Mouse (Mus musculus): ENCODE measurements around the gene Tcaf1.

The Tcaf1 gene

GRCm38 (mm10) chr6:42709291-42710211 lies at the start of gene Tcaf1:
Gene Tcaf1 (minus strand): TSS chr6:42710088.
- DNase-seq: peak; percentile 53 to 57

DNA sequence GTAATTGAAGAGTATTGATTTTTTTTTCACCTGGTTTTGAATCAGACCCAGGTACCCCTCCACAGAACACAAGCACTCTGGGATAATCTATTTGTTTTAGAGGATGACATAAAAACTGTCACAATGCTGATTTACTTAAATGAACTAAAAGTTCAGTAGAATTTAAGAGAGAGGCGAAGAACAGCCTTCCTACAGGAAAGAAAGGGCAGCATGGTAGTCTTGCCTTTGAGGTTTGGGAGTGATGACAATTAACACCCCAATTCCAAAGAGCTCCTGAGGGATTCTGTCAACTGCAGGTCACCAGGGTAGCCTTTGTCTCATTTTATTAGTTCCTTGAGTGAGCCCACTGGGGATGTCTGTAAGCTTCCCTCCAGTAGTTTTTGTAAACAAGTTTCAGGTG lies 46.2 kb upstream of the Tcaf1 start, which contains the start of gene Olfr38:
Gene Olfr38, plus strand, starts transcription at position 301 of the 400 bp plus-strand sequence.
- no peak for DNase-seq

GRCm38 (mm10) chr6:42747846-42748245 lies 38.0 kb upstream of the Tcaf1 start:
- DNase-seq: no peak

GRCm38 (mm10) chr6:42742303-42742702 lies 32.4 kb upstream of the Tcaf1 start:
- no peak for DNase-seq

DNA sequence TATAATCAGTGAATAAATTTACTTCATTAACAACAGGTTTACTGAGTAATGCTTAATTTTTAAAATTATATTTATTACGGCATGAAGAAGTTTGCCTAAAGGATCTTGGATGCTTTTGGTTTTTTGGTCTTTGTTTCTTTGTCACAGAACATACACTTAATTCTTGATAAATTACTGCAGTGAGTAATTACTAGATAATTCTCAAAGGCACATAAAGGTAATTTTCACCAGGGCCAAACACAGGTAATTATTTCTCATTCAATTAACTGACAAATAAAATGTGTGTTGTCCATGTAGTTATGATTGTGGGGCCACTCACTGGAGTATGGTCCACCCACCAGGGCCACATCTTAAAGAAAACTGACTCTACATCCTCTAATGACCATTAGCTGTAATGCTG lies 29.2 kb upstream of the Tcaf1 start, which contains the start of gene Olfr453:
Gene Olfr453, plus strand, starts transcription at position 301 of the 400 bp plus-strand sequence.
- no peak for DNase-seq

GRCm38 (mm10) chr6:42717973-42718372 lies 8.1 kb upstream of the Tcaf1 start:
- DNase-seq: no peak

DNA sequence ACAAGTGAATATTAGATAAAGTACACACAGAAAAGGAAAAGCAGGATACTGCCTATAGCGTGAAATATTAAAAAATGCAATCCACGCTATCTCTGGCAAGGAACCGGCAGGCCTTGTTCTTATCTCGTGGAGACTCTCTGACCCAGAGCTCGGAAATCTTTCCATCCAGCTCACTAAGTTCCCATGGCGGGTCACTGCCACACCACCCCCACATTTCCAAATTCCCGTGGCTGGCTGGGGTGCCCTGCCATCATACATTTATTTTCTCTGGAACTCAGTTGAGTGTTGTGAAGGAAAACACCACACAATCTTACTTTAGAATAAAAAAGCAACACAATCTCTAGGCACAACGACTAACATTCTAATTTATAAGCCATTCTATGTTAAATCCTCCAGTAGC lies 4.8 kb upstream of the Tcaf1 start:
- DNase-seq: no peak

DNA sequence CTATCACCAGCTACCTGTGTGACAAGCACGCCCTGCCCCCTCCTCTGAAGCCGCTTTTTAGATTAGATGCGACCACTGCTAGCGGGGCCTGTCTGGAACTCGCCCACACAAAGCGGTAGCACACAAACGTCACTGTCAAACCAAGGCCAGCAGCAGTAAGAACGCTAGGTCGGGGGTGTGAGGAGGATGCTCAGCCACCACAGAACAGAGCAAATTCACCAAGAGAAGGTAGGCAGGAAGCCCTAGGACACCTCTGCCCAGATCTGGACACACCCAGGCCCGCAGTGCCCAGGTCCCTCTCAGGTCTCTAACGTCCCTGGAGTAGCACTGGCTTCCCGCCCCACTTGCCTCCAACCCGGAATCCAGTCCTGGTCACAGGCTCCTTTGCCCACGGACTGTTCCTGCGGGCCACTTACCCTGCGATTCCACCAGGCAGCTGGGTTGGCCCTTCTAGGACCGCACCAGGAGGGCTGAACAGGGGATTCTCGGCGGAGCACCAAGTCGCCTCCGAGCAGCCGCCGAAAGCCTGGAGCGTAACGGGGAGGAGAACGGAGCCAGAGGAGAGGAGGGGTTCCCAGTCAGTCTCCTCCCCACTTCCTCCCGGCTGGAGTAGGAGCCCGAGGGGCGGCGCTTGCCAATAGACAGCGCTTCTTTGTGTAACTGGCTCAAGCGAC lies 17.2 kb downstream of the Tcaf1 start:
- peak; percentile 75 to 80 for DNase-seq

GRCm38 (mm10) chr6:42692154-42692516 lies 17.8 kb downstream of the Tcaf1 start:
- peak; percentile 78 to 79 for DNase-seq

DNA sequence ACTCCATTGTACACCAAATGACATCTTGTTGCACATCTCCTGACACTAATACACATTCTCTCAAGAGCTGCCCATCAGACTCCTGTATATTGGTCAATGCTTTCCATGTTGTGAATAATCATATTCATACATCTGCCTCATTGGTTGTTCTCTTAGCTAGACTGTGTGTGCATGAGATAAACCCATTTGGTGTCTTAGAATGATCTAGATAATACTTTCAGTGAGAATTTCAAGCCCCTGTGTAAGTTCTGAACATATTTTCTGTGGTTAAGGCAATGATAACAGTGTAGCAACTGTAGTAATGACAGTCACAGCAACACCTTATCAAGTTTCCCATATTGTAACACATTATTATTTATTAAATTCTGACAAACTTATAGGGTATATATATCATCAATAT lies 20.1 kb downstream of the Tcaf1 start:
- DNase-seq: no peak

- no peak for DNase-seq
These were observed 22.0 kb downstream of the Tcaf1 start for GRCm38 (mm10) chr6:42687907-42688306.

- DNase-seq: no peak
These were observed 29.8 kb downstream of the Tcaf1 start for GRCm38 (mm10) chr6:42680077-42680476.

- DNase-seq: no peak
These were observed 33.9 kb downstream of the Tcaf1 start for GRCm38 (mm10) chr6:42676011-42676410.

DNA sequence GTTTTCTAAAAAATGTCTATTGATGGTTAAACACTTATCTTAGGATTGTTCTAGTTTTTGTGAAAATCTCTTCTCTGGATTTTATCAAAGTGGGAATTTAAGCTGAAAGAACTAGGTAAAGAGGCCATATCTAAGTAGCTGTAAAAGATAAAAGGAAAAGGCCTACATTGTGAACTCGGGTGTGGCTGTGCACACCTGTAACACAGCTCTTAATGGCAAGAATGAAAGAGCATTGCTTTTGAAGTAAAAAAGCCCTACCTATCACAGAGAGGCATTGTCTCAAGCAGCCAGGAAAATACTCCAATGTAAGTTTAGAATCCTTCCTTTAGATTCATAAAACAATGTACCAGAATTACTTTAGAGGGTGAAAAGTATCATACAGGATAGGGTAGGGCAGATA lies 38.1 kb downstream of the Tcaf1 start:
- DNase-seq: no peak

DNA sequence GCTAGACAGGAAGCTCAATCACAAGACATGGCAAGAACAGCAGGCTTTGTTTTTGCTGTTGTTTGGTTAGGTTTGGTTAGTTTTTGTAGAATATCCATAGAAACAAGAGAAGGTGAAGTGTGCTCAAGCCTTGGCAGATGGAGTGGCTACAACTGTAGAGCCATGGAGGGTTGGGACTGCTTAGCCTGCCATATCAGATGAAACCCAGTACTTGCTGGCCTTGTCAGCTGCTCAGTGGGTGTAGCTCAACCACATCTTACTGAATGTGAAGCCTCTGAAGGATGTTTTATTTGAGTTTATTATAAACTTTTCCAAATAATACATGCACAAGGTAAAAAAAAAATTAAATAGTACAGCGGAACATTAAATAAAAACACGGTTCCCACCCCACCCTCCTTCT lies 42.2 kb downstream of the Tcaf1 start:
- DNase-seq: no peak

GRCm38 (mm10) chr6:42661739-42662138 lies 48.1 kb downstream of the Tcaf1 start:
- DNase-seq: no peak

DNA sequence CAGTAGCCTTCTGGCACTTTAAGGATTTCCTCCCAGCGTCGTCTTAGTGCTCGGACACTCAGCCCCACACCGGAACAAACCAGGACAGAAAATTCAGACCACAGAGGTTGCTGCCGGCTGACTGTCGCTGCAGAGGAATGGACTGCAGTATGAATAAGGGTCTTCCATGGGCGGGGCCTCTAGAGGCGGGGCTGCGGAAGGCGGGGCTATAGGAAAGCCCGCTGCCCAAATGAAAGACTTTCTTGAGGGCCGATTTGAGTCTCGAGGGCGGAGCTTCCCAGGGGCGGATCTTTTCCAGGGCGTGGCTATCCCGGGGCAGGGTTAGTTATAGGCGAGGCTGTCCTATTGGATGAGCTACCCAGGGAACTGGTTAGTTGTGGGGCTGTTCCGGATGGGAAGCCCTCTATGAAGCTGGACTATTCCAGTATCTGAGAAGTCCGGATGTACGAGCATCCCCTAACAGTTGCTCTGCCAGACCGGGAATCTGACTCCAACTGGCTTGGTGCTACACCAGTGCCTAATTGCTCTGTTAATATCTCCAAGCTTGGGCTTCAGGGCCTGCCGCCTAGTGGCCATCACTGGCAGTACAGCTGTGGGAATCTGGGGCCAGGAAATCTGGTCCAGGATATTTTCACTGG lies 64.9 kb downstream of the Tcaf1 start, which contains the start of gene Tcaf2:
Gene Tcaf2, minus strand, starts transcription at position 343 of the 638 bp plus-strand sequence.
- peak; percentile 91 to 93 for DNase-seq

DNA sequence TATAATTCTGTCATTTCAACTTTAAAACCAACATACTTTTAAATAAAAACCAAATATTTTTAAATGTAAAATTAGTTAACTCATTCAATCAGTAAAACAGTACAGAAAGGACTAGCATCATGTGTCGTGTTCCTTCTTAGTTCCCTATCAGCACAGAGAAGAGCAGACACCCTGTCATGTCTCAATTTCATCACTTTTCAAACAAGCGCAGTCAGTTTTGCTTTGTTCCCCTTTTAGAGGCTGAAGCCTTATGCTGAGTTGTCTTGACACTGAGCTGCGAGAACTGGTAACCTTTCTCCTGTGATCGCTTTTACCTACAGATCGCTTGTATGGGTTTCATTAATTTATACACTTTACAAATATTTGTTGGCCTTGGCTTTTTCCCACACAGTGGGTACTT lies 75.5 kb downstream of the Tcaf1 start:
- no peak for DNase-seq

DNA sequence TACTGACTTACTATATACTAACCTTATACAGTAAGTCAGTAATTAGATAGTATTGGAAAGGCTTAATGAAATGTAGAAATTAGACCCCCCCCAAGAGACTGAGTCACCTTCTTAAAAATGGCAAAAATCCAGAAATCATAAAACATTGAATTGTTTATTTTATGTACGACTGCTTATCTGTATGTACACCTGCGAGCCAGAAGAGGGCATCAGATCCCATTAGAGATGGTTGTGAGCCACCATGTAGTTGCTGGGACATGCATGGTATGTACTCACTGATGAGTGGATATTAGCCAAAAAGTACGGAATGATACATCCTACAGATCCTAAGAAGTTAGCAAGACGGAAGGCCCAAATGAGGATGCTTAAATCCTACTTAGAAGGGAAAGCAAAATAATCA lies 78.5 kb downstream of the Tcaf1 start:
- DNase-seq: no peak

All from kidney, adult 8-10 months (tissue).